Mouse (Mus musculus) ES-E14 (cell line): ENCODE results near the gene Macrod1.

Experiments used
- CHD2 ChIP-seq: IDR thresholded peaks from 2 replicates; pipeline ENCODE4 v1.6.1; 2014; ENCODE audit warnings: mild to moderate bottlenecking, low read depth, low read length, inconsistent platforms
- MAFK ChIP-seq: IDR thresholded peaks from 2 replicates; pipeline ENCODE4 v1.6.1; 2014; ENCODE audit warnings: mild to moderate bottlenecking, low read depth, low read length, inconsistent platforms; ENCODE audit not compliant: insufficient read depth
- ZC3H11A ChIP-seq: IDR thresholded peaks from 2 replicates; pipeline ENCODE4 v1.6.1; 2012; ENCODE audit warnings: low read depth, mild to moderate bottlenecking, inconsistent platforms, low read length, borderline replicate concordance

- TF ChIP-seq ZC3H11A, result no peak
- no peak for TF ChIP-seq CHD2
- no peak for TF ChIP-seq MAFK
These were observed 111.8 kb downstream of the Macrod1 start for GRCm38 (mm10) chr19:7168423-7168822.
